Mouse (Mus musculus) frontal cortex, adult 2 months (tissue): ENCODE results near the gene Crkl. TPM values are rescaled to one million over a fixed set of nuclear protein-coding genes. Genes with fewer than 3 reads are reported as not detected.

Source experiments
- DNase-seq, 2 experiments: peaks; one replicate each; pipeline ENCODE4 v3.0.0; 2022; ENCODE audit warnings: low spot score in 1 of 2; ENCODE audit errors: extremely low spot score in 1 of 2
- polyA plus RNA-seq: library from polyadenylated mRNA; depleted of rRNA; stranded (reverse); fragments of >200 nt; gene quantifications from 2 replicates; pipeline ENCODE4 v1.2.3, GENCODE M21; 2012; rRNA removed

Crkl gene
- 23.0 and 23.1 TPM in 2 replicates for polyA plus RNA-seq

DNA sequence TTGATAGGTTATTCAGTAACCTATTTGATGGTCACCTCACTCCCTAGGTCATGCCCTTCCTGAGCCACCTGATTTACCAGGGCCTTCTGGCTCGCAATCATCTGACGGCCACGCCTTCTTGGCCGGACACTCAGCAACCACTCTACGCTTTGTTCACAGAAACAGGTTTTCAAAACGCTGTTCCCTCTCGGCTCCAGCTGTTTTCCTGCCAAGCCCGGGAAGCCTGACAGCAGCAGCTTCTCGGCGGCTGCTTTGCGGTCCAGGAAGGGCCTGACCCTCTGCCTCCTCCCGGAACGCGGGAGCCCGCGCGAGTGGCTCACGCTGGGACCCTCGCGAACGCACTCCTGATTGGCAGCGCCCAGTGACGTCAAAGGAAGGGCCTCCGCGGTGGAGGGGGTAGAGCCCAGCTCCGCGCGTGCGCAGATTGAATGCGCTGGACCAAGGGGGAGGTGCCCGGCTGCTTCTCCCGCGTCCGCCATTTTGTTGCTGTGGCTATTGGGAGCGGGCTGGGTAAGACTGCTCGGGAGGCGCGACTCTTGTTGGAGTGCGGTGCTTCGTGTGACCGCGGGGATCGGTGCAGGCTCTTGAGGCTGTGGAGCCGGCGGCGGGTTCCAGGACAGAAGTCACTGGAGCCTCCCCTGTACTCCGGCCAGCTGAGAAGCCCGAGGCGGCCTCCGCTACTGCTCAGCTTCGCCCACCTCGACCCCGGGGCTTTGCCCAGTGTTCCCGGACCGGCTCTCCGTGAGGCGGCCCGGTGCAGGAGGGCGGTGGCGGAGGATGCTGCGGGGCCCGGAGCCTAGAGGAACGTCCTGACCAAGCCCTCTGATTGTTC lies at the start of gene Crkl:
Gene Crkl, plus strand, starts transcription at position 447 of the 832 bp plus-strand sequence.
- DNase-seq, result peak; percentile 95 to 98

GRCm38 (mm10) chr16:17402855-17403254 lies 48.9 kb upstream of the Crkl start:
- DNase-seq, result peak in 1 of 2 experiments; percentile 56

- DNase-seq, result peak; percentile 84 to 92
These were observed 46.5 kb upstream of the Crkl start for GRCm38 (mm10) chr16:17405271-17405696.

GRCm38 (mm10) chr16:17405736-17406443 lies 45.9 kb upstream of the Crkl start, which contains the start of the genes Snap29 and Pi4ka:
Gene Snap29, plus strand, starts transcription at chr16:17405986.
Gene Pi4ka, minus strand, starts transcription at chr16:17406314.
- DNase-seq, result peak; percentile 98 to 100

DNA sequence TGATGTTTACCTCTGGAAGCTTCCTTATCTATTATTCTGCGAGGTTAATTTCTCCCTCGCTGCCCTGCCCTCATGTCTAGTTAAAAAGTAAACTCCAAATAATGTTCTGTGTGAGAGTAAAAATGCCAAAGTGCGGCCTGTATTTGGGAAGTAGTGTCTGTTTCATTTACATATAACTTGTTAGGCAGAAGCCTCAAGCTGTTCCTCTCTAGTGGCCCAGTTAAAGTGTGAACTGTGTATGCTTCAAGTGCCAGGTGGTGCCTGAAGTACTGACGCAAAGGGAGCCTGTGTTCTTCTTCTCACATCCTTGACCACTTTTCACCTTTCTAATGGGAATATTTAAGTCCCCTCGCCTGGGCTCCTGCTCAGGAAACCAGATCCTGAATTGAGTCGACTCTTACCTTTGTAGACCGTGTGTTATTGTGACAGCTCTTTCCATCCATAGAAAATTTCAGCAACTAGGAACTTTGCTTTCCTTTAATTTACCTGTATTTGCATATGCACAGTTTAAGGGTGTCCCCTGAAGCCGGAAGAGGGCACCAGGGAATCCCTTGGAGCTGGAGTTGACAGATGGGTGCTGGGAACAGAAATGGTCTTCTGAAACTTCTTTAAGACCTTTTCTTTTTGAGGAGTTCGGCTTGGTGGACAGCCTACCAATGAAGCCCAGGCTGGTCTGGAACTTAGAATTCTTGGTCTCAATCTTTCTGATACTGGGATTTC lies 45.1 kb upstream of the Crkl start:
- peak in 1 of 2 experiments; percentile 56 for DNase-seq

DNA sequence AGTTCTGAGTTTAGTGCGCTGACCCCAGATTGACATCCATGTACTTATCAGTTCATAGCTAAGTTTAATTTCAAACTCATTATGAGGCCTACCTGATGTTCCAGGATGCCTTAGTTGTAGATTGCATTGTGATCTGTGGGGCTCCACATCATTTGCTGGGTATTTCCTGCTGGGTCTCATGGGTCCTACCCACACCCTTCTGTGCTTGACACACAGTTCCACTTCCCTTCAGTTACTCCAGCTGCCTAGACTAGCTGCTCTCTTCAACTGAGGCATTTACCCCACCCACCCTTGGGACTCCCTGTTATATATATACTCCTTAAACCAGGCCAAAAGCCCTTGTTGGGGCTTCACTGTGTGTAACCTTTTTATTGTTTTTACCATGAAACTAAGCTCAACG lies 42.7 kb upstream of the Crkl start:
- no peak for DNase-seq

DNA sequence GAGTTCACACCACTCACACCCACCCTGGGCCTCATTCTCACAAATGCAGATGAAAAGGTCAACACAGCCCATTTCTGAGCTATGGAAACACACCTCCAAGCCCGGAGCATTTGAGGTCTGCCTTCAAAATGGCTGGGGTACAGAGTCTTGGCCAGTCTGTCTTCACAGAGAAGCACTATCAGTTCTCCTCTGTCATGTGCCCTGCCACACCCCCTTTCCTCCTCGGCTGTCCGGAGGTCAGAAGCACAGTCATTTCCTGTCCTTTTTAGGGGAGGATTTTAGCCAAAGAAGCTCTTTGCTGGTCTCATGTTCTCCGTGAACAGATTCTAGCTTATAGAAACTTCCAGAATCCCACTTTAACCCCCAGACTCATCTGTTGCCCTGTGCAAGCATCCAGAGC lies 41.6 kb upstream of the Crkl start:
- DNase-seq, result no peak

DNA sequence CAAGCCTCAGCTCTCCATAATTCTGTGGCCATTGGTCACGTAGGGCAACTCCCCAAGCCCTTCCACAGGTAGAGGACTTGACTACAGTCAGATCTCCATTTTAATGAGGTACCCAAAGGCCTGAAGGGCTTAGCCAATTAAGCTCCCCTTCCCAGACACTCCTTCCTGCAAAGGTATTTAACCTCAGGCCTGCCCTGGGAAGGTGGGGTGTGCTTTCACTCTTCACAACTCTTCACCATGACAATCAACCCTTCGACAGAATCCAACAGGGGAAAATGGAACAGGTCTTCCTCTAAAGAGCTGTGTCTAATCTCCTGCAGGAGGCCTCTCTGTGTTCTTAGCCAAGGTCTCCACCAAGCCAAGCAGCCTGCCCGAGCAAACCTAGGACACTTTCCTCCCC lies 28.8 kb upstream of the Crkl start:
- DNase-seq, result no peak

DNA sequence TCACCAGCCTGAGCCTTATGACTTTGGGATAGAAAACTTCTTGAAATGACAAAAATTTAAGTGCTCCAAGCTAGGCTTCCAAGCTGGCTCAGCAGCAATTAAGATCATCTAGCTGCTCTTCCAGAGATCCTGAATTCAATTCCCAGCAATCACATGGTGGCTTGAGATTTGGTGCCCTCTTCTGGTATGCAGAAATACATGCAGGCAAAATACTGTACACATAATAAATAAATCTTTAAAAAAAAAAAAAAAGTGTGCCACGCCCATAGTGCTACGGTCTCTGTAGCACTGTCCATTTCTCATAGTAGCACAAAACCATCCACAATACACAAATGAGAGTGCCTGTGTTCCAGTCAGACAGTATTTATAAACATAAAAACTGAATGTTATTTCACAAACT lies 19.2 kb upstream of the Crkl start:
- DNase-seq, result peak in 1 of 2 experiments; percentile 20

GRCm38 (mm10) chr16:17452373-17452715 lies 557 bp downstream of the Crkl start:
- peak; percentile 19 to 30 for DNase-seq

- DNase-seq, result no peak
These were observed 5.1 kb downstream of the Crkl start for GRCm38 (mm10) chr16:17456901-17457300.

- DNase-seq, result no peak
These were observed 8.5 kb downstream of the Crkl start for GRCm38 (mm10) chr16:17460254-17460653.

DNA sequence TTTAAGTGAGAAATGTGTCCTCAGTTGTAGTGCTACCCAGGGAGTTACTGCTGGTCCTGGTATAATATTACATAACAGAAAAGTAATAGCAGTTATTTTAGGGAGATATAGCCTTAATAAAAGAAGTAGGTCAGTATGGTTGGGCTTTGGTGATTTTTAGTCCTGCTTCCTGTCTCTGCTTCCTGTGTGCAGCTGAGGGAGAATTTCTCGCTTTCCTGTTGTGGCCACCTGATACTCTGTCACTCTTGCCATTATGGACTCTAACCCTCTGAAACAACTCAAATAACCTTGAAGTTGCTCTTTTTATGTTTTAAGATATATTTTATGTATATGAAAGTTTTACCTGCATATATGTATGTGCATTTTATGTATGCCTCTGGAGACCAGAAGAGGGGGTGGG lies 9.8 kb downstream of the Crkl start:
- DNase-seq, result no peak

GRCm38 (mm10) chr16:17463184-17463583 lies 11.4 kb downstream of the Crkl start:
- DNase-seq, result no peak

GRCm38 (mm10) chr16:17466875-17467663 lies 15.3 kb downstream of the Crkl start:
- DNase-seq, result no peak

GRCm38 (mm10) chr16:17472498-17472897 lies 20.7 kb downstream of the Crkl start:
- DNase-seq, result no peak

DNA sequence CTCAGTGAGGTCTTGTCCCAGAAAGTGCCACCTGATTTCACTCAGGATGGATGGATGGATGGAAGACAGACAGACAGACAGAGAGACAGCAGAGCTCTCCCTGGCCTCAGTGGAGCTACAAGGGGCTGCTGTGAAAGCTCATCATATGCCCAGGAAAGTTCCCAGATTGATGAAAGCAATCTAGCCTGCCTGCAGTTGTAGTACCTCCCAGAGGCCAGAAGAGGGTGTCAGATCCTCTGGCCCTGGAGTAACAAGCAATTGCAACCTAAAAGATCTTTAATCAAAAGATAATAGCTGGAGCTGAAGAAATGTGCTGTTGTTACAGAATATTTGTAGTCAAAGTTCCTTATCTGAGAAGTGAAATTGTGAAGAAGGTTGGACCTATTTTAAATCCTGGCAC lies 22.3 kb downstream of the Crkl start:
- peak in 1 of 2 experiments; percentile 74 for DNase-seq

- DNase-seq, result no peak
These were observed 23.0 kb downstream of the Crkl start for GRCm38 (mm10) chr16:17474761-17475160.

GRCm38 (mm10) chr16:17475326-17475725 lies 23.5 kb downstream of the Crkl start:
- DNase-seq, result no peak

GRCm38 (mm10) chr16:17478331-17478943 lies 26.6 kb downstream of the Crkl start:
- no peak for DNase-seq
